In genomic region chr10:17723871-17724741, GRCm38 (mm10) we compare ENCODE assay signal across 8 mouse cellular contexts. TPM values are rescaled to one million over a fixed set of nuclear protein-coding genes. Genes with fewer than 3 reads are reported as not detected.
DNase-seq lines count a peak whose midpoint lies in the region; ATAC-seq and TF ChIP-seq lines count a peak whose summit lies in the region.

No protein-coding gene starts in this region.

- no peaks in the 10 kb centered on the region for H3K27me3 ChIP-seq in embryonic facial prominence, embryonic 11.5 days (ENCODE audit: control insufficient read depth, insufficient read depth, low read length)
- H3K27me3 ChIP-seq in kidney, embryonic 14.5 days (ENCODE audit: control insufficient read depth, insufficient read depth, low read length): no peaks in the 10 kb centered on the region
- H3K27me3 ChIP-seq in liver, adult 2 months (ENCODE audit: control insufficient read depth, insufficient read depth, low read length): no peaks in the 10 kb centered on the region

- no peaks in the 10 kb centered on the region for H3K9me3 ChIP-seq in embryonic facial prominence, embryonic 11.5 days (replicated peaks; ENCODE audit: control insufficient read depth, low read length)
- H3K9me3 ChIP-seq in kidney, embryonic 14.5 days (ENCODE audit: control insufficient read depth, low read length): no peaks in the 10 kb centered on the region

- H3K4me2 ChIP-seq in embryonic facial prominence, embryonic 11.5 days (ENCODE audit: low read depth, low read length): peak overlapping the region; percentile 88
- H3K4me2 ChIP-seq in kidney, embryonic 14.5 days (replicated peaks; ENCODE audit: low read depth, low read length): peak overlapping the region; percentile 65

- H3K4me3 ChIP-seq in embryonic facial prominence, embryonic 11.5 days (ENCODE audit: low read depth, low read length): peak overlapping the region; percentile 93
- H3K4me3 ChIP-seq in kidney, embryonic 14.5 days (ENCODE audit: low read length): peak overlapping the region; percentile 95
- H3K4me3 ChIP-seq in liver, adult 2 months (ENCODE audit: insufficient read depth, low read depth, low read length): peak overlapping the region; percentile 79

- peak; percentile 55 for TF ChIP-seq CTCF in liver, adult 2 months (IDR thresholded peaks at IDR 0.05; ENCODE audit: low read depth, low read length)

- H3K36me3 ChIP-seq in embryonic facial prominence, embryonic 11.5 days (replicated peaks; ENCODE audit: control insufficient read depth, insufficient read depth, low read depth, low read length): no peaks in the 10 kb centered on the region
- H3K36me3 ChIP-seq in kidney, embryonic 14.5 days (ENCODE audit: control insufficient read depth, insufficient read depth, low read length): no peaks in the 10 kb centered on the region; the same call in 1 of the 2 replicates
- no peaks in the 10 kb centered on the region for H3K36me3 ChIP-seq in liver, adult 2 months (ENCODE audit: control insufficient read depth, insufficient read depth, low read length)

- DNase-seq in cerebellum, adult 11-12 months: no peak
- DNase-seq in embryonic facial prominence, embryonic 11.5 days (ENCODE audit: low spot score): peak; percentile 58
- DNase-seq in heart, adult 9 months (ENCODE audit: low spot score in 2 of 2): peak; percentile 64
- DNase-seq in liver, adult 2 months (ENCODE audit: extremely low read depth, low read depth, low spot score): peak; percentile 53
- peak; percentile 85 to 89 for DNase-seq in spleen, postnatal 36 days (ENCODE audit: low spot score in 2 of 2)

- peak overlapping the region; percentile 96 for H3K27ac ChIP-seq in embryonic facial prominence, embryonic 11.5 days (replicated peaks; ENCODE audit: low read depth, low read length)
- peak overlapping the region; percentile 100 for H3K27ac ChIP-seq in kidney, embryonic 14.5 days (ENCODE audit: low read depth, low read length)
- peak overlapping the region; percentile 92 for H3K27ac ChIP-seq in liver, adult 2 months (replicated peaks; ENCODE audit: insufficient read depth, low read depth, low read length)

- peaks cover 10% of the 10 kb centered on the region; the same call in 1 of the 2 replicates for H3K79me2 ChIP-seq in liver, adult 2 months (ENCODE audit: control insufficient read depth, insufficient read depth, low read length)

- peak overlapping the region; percentile 80 for H3K9ac ChIP-seq in embryonic facial prominence, embryonic 11.5 days (replicated peaks; ENCODE audit: low read length)
- H3K9ac ChIP-seq in kidney, embryonic 14.5 days (ENCODE audit: low read depth, low read length): peak overlapping the region; percentile 94
- peak overlapping the region; percentile 91 for H3K9ac ChIP-seq in liver, adult 2 months (ENCODE audit: low read depth, low read length)

- 0 out of 2 replicates have a peak, but pooled peaks have one; percentile 0 for ATAC-seq in cerebellum, adult (ENCODE audit: insufficient number of reproducible peaks, low FRiP score, low TSS enrichment)
- peak; percentile 11; the same call in 1 of the 2 replicates for ATAC-seq in embryonic facial prominence, embryonic 11.5 days (replicated peaks; ENCODE audit: insufficient number of reproducible peaks, low FRiP score, low TSS enrichment, low read depth)
- peak; percentile 11 for ATAC-seq in kidney, embryonic 14.5 days (ENCODE audit: low FRiP score, low TSS enrichment)
- ATAC-seq in monocyte, adult 5-6 weeks (replicated peaks; ENCODE audit: insufficient number of reproducible peaks, low FRiP score, low TSS enrichment, poor library complexity, severe bottlenecking): peak; percentile 23; the same call in 1 of the 2 replicates

- no peaks in the 10 kb centered on the region for H3K4me1 ChIP-seq in embryonic facial prominence, embryonic 11.5 days (ENCODE audit: control insufficient read depth, insufficient read depth, low read length)
- H3K4me1 ChIP-seq in kidney, embryonic 14.5 days (ENCODE audit: control insufficient read depth, insufficient read depth, low read length): peaks cover 15% of the 10 kb centered on the region; the same call in 1 of the 2 replicates
- peaks cover 9% of the 10 kb centered on the region for H3K4me1 ChIP-seq in liver, adult 2 months (ENCODE audit: control insufficient read depth, insufficient read depth, low read length)

- WGBS in embryonic facial prominence, embryonic 11.5 days: under 1% methylated on average over 65 of the region's 65 CpGs
- under 1% methylated on average over 65 of the region's 65 CpGs for WGBS in kidney, embryonic 14.5 days
- WGBS in liver, adult 2 months: 1% methylated on average over 65 of the region's 65 CpGs

- no peak for TF ChIP-seq POLR2A in liver, adult 2 months (IDR thresholded peaks at IDR 0.05; ENCODE audit: extremely low read depth, insufficient read depth, low read length)

RNA-seq across cellular contexts. Expression of gene Cited2, which starts 1.1 kb away (rescaled TPM):
- polyA plus RNA-seq in embryonic facial prominence, embryonic 11.5 days (2014; fragmentation: Nextera tagmentation; extraction: Ambion mirVana): 50.7 and 51.5 TPM in 2 replicates
- polyA plus RNA-seq in kidney, embryonic 14.5 days (2014; fragmentation: Nextera tagmentation; extraction: Ambion mirVana): 76.0 and 83.5 TPM in 2 replicates
- 9.2 and 9.7 TPM in 2 replicates for total RNA-seq in liver, adult 2 months (2014; rRNA removed)
- 25.6 and 25.9 TPM in 2 replicates for polyA plus RNA-seq in liver, adult 2 months (2012; rRNA removed)
- 29.2 to 39.7 TPM (median 32.6 TPM) in 3 replicates for total RNA-seq in monocyte, adult 5-6 weeks (2017)
